8 mouse cellular contexts compared by ENCODE assay signal in the genomic region with DNA sequence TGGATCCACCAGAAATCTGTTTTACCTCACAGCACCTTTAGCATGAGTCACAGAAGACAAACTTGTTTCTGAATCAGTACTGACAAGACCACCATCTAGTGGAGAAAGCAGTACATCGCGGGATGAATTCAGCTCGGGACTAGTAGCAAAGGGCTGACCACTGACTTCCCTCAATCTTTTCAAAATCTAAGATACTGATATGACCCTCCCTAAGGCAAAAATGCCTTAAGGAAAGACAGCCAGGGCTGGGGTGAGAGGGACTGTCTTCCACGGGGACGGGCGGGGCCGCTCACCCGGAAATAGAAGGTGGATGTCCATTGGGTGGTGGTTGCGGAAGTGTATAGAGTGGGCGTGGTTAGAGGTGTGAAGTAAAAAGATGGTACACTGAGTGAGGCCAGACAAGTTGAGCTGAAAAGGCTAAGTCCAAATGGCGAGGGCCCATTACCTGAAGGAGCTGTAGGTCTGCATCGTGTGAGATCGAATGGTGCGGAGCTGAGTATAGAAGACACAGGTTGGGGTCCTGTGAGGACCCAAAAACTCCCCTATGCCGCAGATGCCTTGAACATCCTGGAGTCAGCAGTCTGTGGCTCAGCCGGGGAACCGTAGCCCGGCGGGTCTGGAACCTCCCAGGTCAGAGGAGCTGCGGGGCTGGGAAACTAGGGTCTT. TPM values are rescaled to one million over a fixed set of nuclear protein-coding genes. Genes with fewer than 3 reads are reported as not detected.
DNase-seq lines count a peak whose midpoint lies in the region; ATAC-seq and TF ChIP-seq lines count a peak whose summit lies in the region.

A gene (plus strand): TSS at position 358 of the 666 bp plus-strand sequence.

- H3ac ChIP-seq in myocyte (ENCODE audit: control insufficient read depth, insufficient read length), result no peak within 1 kb of the TSS

- H3K9ac ChIP-seq in heart, embryonic 13.5 days, result peak within 1 kb of the TSS; percentile 78
- peak within 1 kb of the TSS; percentile 60 for H3K9ac ChIP-seq in kidney, postnatal 0 days (ENCODE audit: low read depth, low read length)
- H3K9ac ChIP-seq in liver, embryonic 11.5 days (ENCODE audit: low read depth, low read length), result peak within 1 kb of the TSS; percentile 53

- 3% methylated on average over 20 of the region's 20 CpGs for WGBS in heart, embryonic 13.5 days
- 3% methylated on average over 20 of the region's 20 CpGs for WGBS in kidney, postnatal 0 days
- WGBS in liver, embryonic 11.5 days, result 5% methylated on average over 20 of the region's 20 CpGs

- no peaks in the 10 kb centered on the region for H3K79me2 ChIP-seq in myocyte (ENCODE audit: control insufficient read depth, insufficient read depth)

- no peaks in the 10 kb centered on the region for H3K9me3 ChIP-seq in heart, embryonic 13.5 days
- H3K9me3 ChIP-seq in kidney, postnatal 0 days (replicated peaks; ENCODE audit: low read length), result no peaks in the 10 kb centered on the region
- H3K9me3 ChIP-seq in liver, embryonic 11.5 days (ENCODE audit: control insufficient read depth, low read length), result no peaks in the 10 kb centered on the region

- peak; percentile 77 for TF ChIP-seq CTCF in kidney, postnatal 0 days (IDR thresholded peaks at IDR 0.05; ENCODE audit: low read depth)

- peak within 1 kb of the TSS; percentile 64 for H3K4me3 ChIP-seq in heart, embryonic 13.5 days
- H3K4me3 ChIP-seq in kidney, postnatal 0 days (replicated peaks; ENCODE audit: low read depth, low read length), result peak within 1 kb of the TSS; percentile 41
- peak within 1 kb of the TSS; percentile 47 for H3K4me3 ChIP-seq in liver, embryonic 11.5 days (ENCODE audit: low read depth, low read length)
- H3K4me3 ChIP-seq in myocyte, result peak within 1 kb of the TSS; percentile 20

- H3K27ac ChIP-seq in heart, embryonic 13.5 days (replicated peaks), result no peak within 1 kb of the TSS
- 0 out of 2 replicates have a peak within 1 kb of the TSS, but pooled peaks have one; percentile 50 for H3K27ac ChIP-seq in kidney, postnatal 0 days
- no peak within 1 kb of the TSS for H3K27ac ChIP-seq in liver, embryonic 11.5 days (ENCODE audit: low read depth, low read length)

- peak; percentile 89 for ATAC-seq in heart, embryonic 13.5 days (ENCODE audit: extremely low read depth, insufficient number of reproducible peaks, low FRiP score, low TSS enrichment)
- ATAC-seq in kidney, postnatal 0 days (replicated peaks; ENCODE audit: low FRiP score, low read depth), result peak; percentile 99
- ATAC-seq in liver, embryonic 11.5 days (replicated peaks; ENCODE audit: low FRiP score), result peak; percentile 99

- peak; percentile 91 for DNase-seq in CD4-positive helper T cell, adult 2 months (ENCODE audit: low read depth, low spot score)
- DNase-seq in c-Kit-negative CD71-positive TER-119-positive erythroid progenitor cells, embryonic 14.5 days (ENCODE audit: low read depth, low spot score), result peak; percentile 40
- DNase-seq in fibroblast of lung, adult 2 months (ENCODE audit: low read depth), result peak; percentile 65
- peak; percentile 88 for DNase-seq in kidney, postnatal 0 days (ENCODE audit: low spot score)
- peak; percentile 77 for DNase-seq in liver, embryonic 11.5 days (ENCODE audit: low spot score)
- DNase-seq in spleen, postnatal 4 days (ENCODE audit: low spot score in 2 of 2), result peak; percentile 62 to 78

- no peak for TF ChIP-seq POLR2A in myocyte (IDR thresholded peaks at IDR 0.05; ENCODE audit: insufficient read length, low read depth)

- peak within 1 kb of the TSS; percentile 87 for H3K4me2 ChIP-seq in heart, embryonic 13.5 days
- H3K4me2 ChIP-seq in kidney, postnatal 0 days (ENCODE audit: low read length), result peak within 1 kb of the TSS; percentile 88
- H3K4me2 ChIP-seq in liver, embryonic 11.5 days, result peak within 1 kb of the TSS; percentile 70
- peak within 1 kb of the TSS; percentile 10 for H3K4me2 ChIP-seq in myocyte (ENCODE audit: low read depth)

- no peaks in the 10 kb centered on the region for H3K36me3 ChIP-seq in heart, embryonic 13.5 days
- no peaks in the 10 kb centered on the region for H3K36me3 ChIP-seq in kidney, postnatal 0 days (ENCODE audit: insufficient read depth, low read length)
- H3K36me3 ChIP-seq in liver, embryonic 11.5 days (ENCODE audit: control insufficient read depth, insufficient read depth, low read length), result no peaks in the 10 kb centered on the region
- no peaks in the 10 kb centered on the region for H3K36me3 ChIP-seq in myocyte (ENCODE audit: control insufficient read depth, insufficient read depth)

- H3K4me1 ChIP-seq in heart, embryonic 13.5 days, result peaks cover 9% of the 10 kb centered on the region; the same call in 1 of the 2 replicates
- H3K4me1 ChIP-seq in kidney, postnatal 0 days (replicated peaks; ENCODE audit: insufficient read depth, low read length), result peaks cover 5% of the 10 kb centered on the region
- no peaks in the 10 kb centered on the region for H3K4me1 ChIP-seq in liver, embryonic 11.5 days (replicated peaks; ENCODE audit: control insufficient read depth, insufficient read depth, low read length)

- no peaks in the 10 kb centered on the region; the same call in 1 of the 2 replicates for H3K27me3 ChIP-seq in heart, embryonic 13.5 days (replicated peaks)
- no peaks in the 10 kb centered on the region for H3K27me3 ChIP-seq in kidney, postnatal 0 days (ENCODE audit: insufficient read depth, low read length)
- no peaks in the 10 kb centered on the region for H3K27me3 ChIP-seq in liver, embryonic 11.5 days (replicated peaks; ENCODE audit: control insufficient read depth, insufficient read depth, low read length)
- no peaks in the 10 kb centered on the region for H3K27me3 ChIP-seq in myocyte (ENCODE audit: control insufficient read depth, insufficient read depth, insufficient read length)

TF ChIP-seq in myocyte, 11 proteins besides CTCF, POLR2A, EP300 and RAD21:
- TF ChIP-seq POLR2AphosphoS2 (IDR thresholded peaks at IDR 0.05; ENCODE audit: insufficient read length, low read depth), result no peak
- no peak for TF ChIP-seq USF1 (IDR thresholded peaks at IDR 0.05; ENCODE audit: low read depth)
- no peak for TF ChIP-seq MAX (IDR thresholded peaks at IDR 0.05; ENCODE audit: low read depth)
- no peak for TF ChIP-seq E2F4 (IDR thresholded peaks at IDR 0.05; ENCODE audit: insufficient read depth)
- no peak for TF ChIP-seq CEBPB (IDR thresholded peaks at IDR 0.05; ENCODE audit: insufficient read depth, poor library complexity, severe bottlenecking)
- TF ChIP-seq TCF12 (IDR thresholded peaks at IDR 0.05; ENCODE audit: insufficient read depth, poor library complexity, severe bottlenecking), result no peak
- no peak for TF ChIP-seq SRF (IDR thresholded peaks at IDR 0.05; ENCODE audit: control insufficient read depth, insufficient read length, low read depth)

RNA-seq across cellular contexts. Expression of the gene that starts here (rescaled TPM):
- polyA plus RNA-seq in heart, embryonic 13.5 days (2015; fragmentation: Nextera tagmentation; extraction: Ambion mirVana), result 1.8 TPM in 2 replicates
- 3.5 and 4.2 TPM in 2 replicates for polyA plus RNA-seq in kidney, postnatal 0 days (2015; fragmentation: Nextera tagmentation; extraction: Ambion mirVana)
- 1.7 and 2.1 TPM in 2 replicates for polyA plus RNA-seq in liver, embryonic 11.5 days (2014; fragmentation: Nextera tagmentation; extraction: Ambion mirVana)
- 0.10 TPM for polyA plus RNA-seq in myocyte (2012; fragmentation: generic; extraction: Trizol)

Comparison
In these comparisons a context has a peak if more than half of its experiments do, and no peak if none do; other contexts are left out.
1. DNase-seq: peak in every context shown above with its lines; median percentile 91 in CD4-positive helper T cell, adult 2 months; 88 in kidney, postnatal 0 days; 77 in liver, embryonic 11.5 days; 70 in spleen, postnatal 4 days; 65 in fibroblast of lung, adult 2 months; 40 in c-Kit-negative CD71-positive TER-119-positive erythroid progenitor cells, embryonic 14.5 days.
2. H3K4me2 ChIP-seq: peak in every context shown above with its lines; median percentile 88 in kidney, postnatal 0 days; 87 in heart, embryonic 13.5 days; 70 in liver, embryonic 11.5 days; 10 in myocyte.